Mouse (Mus musculus): ENCODE results near the gene Gm38392. TPM values are rescaled to one million over a fixed set of nuclear protein-coding genes. Genes with fewer than 3 reads are reported as not detected.

Gm38392 gene
- polyA plus RNA-seq, 1 experiment, result not detected

DNA sequence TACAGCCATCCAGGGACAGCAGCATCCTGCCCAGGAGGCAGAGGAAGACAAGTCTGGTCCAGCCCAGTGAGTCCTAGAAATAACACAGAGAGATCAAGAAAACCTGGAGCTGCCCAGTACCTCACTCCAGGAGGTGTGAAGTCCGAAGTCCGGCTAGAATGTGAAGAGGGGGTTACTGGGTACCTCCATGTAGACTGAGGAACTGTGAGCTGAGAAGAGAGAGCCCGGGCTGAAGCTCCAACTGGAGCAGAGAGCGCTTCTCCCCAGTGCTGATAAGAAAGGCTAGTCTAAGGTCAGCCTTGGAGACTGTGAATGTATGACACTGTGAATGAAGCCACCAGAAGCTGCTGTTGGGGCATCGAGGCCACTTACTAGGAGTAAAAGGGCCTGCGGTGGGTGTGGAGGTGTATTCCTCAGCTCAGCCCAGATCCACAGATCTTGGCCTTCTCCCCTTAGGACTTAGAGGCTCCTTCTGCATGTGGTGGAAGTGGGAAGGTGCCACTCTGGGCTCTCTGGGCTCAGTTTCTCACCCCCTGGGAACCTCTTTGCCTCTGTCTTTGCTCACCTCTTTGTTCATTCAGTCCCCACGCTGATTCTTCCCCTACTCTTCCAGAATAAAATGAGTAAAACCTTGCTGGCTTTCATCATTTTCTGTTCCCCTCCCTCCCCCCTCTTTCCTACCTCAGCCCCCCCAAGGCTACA is 82.9 kb downstream of the Gm38392 start:
- peak in 1 of 2 experiments; percentile 37 for DNase-seq
- TF ChIP-seq CTCF (IDR thresholded peaks at IDR 0.05; ENCODE audit: borderline replicate concordance, insufficient read depth, low read depth, low read length), result no peak
- TF ChIP-seq POLR2A (IDR thresholded peaks at IDR 0.05; ENCODE audit: borderline replicate concordance, insufficient read depth, low read length), result no peak
- no peaks in the 10 kb centered on the region for H3K27me3 ChIP-seq (ENCODE audit: control insufficient read depth, insufficient read depth, low read length)
- H3K4me1 ChIP-seq (ENCODE audit: control insufficient read depth, insufficient read depth, low read length), result peaks cover 28% of the 10 kb centered on the region
- H3K4me3 ChIP-seq (replicated peaks; ENCODE audit: insufficient read depth, low read depth, low read length), result no peak overlapping the region
- H3K27ac ChIP-seq (ENCODE audit: insufficient read depth, low read length), result 0 out of 2 replicates have a peak overlapping the region, but pooled peaks have one; percentile 4
- 54% methylated on average over 7 of the region's 7 CpGs for WGBS

- Histone ChIP-seq H3K4me3 (replicated peaks; ENCODE audit: insufficient read depth, low read depth, low read length) (no peak overlapping the region), H3K4me1 (ENCODE audit: control insufficient read depth, insufficient read depth, low read length) (peaks cover 24% of the 10 kb centered on the region), H3K27ac (ENCODE audit: insufficient read depth, low read length) (no peak overlapping the region), H3K27me3 (ENCODE audit: control insufficient read depth, insufficient read depth, low read length) (no peaks in the 10 kb centered on the region)
- WGBS, result 21% methylated on average over 5 of the region's 5 CpGs
- DNase-seq, result peak in 1 of 2 experiments; percentile 48
- no peak for TF ChIP-seq POLR2A (IDR thresholded peaks at IDR 0.05; ENCODE audit: borderline replicate concordance, insufficient read depth, low read length)
Measured at GRCm38 (mm10) chr3:88203456-88203855, 83.6 kb downstream of the Gm38392 start.

DNA sequence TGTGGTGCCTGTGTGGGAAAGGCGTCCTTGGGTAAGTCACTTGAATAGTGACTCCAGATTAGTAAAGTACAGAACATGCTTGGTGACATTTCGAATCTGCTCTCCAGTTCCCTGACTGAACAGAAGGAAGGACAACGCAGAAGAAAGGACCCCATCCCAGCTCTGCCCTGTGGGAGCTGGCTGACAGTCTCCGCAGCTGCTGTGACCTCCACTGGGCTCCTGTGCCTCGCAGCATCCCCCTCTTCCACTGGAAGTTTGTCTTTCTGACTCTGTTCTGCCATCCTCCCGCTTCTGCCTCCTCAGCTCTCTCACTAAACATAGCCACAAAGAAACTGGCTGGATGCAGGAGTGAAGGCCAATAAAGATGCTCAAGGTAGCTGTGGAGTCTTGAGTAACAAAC is 84.0 kb downstream of the Gm38392 start:
- Histone ChIP-seq H3K27me3 (ENCODE audit: control insufficient read depth, insufficient read depth, low read length) (no peaks in the 10 kb centered on the region), H3K27ac (ENCODE audit: insufficient read depth, low read length) (peak overlapping the region; percentile 48), H3K4me1 (ENCODE audit: control insufficient read depth, insufficient read depth, low read length) (peaks cover 21% of the 10 kb centered on the region), H3K4me3 (replicated peaks; ENCODE audit: insufficient read depth, low read depth, low read length) (no peak overlapping the region)
- 48% methylated on average over 6 of the region's 6 CpGs for WGBS
- peak in 1 of 2 experiments; percentile 31 for DNase-seq
- TF ChIP-seq POLR2A (IDR thresholded peaks at IDR 0.05; ENCODE audit: borderline replicate concordance, insufficient read depth, low read length) (no peak), CTCF (IDR thresholded peaks at IDR 0.05; ENCODE audit: borderline replicate concordance, insufficient read depth, low read depth, low read length) (no peak)

- WGBS, result 76% methylated on average over 5 of the region's 5 CpGs
- DNase-seq, result peak in 1 of 2 experiments; percentile 25
- TF ChIP-seq POLR2A (IDR thresholded peaks at IDR 0.05; ENCODE audit: borderline replicate concordance, insufficient read depth, low read length) (no peak), CTCF (IDR thresholded peaks at IDR 0.05; ENCODE audit: borderline replicate concordance, insufficient read depth, low read depth, low read length) (no peak)
- peak overlapping the region; percentile 33; the same call in 1 of the 2 replicates for H3K27ac ChIP-seq (ENCODE audit: insufficient read depth, low read length)
- no peaks in the 10 kb centered on the region for H3K27me3 ChIP-seq (ENCODE audit: control insufficient read depth, insufficient read depth, low read length)
- H3K4me3 ChIP-seq (replicated peaks; ENCODE audit: insufficient read depth, low read depth, low read length), result peak overlapping the region; percentile 22
- H3K4me1 ChIP-seq (ENCODE audit: control insufficient read depth, insufficient read depth, low read length), result peaks cover 21% of the 10 kb centered on the region
Measured at GRCm38 (mm10) chr3:88201640-88202039, 85.4 kb downstream of the Gm38392 start.

GRCm38 (mm10) chr3:88200972-88201330 is 86.1 kb downstream of the Gm38392 start:
- Histone ChIP-seq H3K27me3 (ENCODE audit: control insufficient read depth, insufficient read depth, low read length) (no peaks in the 10 kb centered on the region), H3K4me1 (ENCODE audit: control insufficient read depth, insufficient read depth, low read length) (peaks cover 21% of the 10 kb centered on the region), H3K4me3 (replicated peaks; ENCODE audit: insufficient read depth, low read depth, low read length) (peak overlapping the region; percentile 57), H3K27ac (ENCODE audit: insufficient read depth, low read length) (peak overlapping the region; percentile 76)
- DNase-seq, result peak in 1 of 2 experiments; percentile 55
- TF ChIP-seq POLR2A (IDR thresholded peaks at IDR 0.05; ENCODE audit: borderline replicate concordance, insufficient read depth, low read length) (peak; percentile 22; the same call in 1 of the 2 replicates), CTCF (IDR thresholded peaks at IDR 0.05; ENCODE audit: borderline replicate concordance, insufficient read depth, low read depth, low read length) (no peak)
- 1% methylated on average over 33 of the region's 37 CpGs for WGBS

- peaks cover 21% of the 10 kb centered on the region for H3K4me1 ChIP-seq (ENCODE audit: control insufficient read depth, insufficient read depth, low read length)
- H3K27me3 ChIP-seq (ENCODE audit: control insufficient read depth, insufficient read depth, low read length), result no peaks in the 10 kb centered on the region
- DNase-seq, result peak; percentile 56 to 73
- H3K27ac ChIP-seq (ENCODE audit: insufficient read depth, low read length), result peak overlapping the region; percentile 76
- no peak for TF ChIP-seq POLR2A (IDR thresholded peaks at IDR 0.05; ENCODE audit: borderline replicate concordance, insufficient read depth, low read length)
- WGBS, result 2% methylated on average over 61 of the region's 61 CpGs
- peak overlapping the region; percentile 57 for H3K4me3 ChIP-seq (replicated peaks; ENCODE audit: insufficient read depth, low read depth, low read length)
Measured at GRCm38 (mm10) chr3:88200161-88200971, 86.6 kb downstream of the Gm38392 start.

GRCm38 (mm10) chr3:88199541-88200110 is 87.4 kb downstream of the Gm38392 start:
- H3K4me3 ChIP-seq (replicated peaks; ENCODE audit: insufficient read depth, low read depth, low read length), result no peak overlapping the region
- no peak for DNase-seq
- peaks cover 21% of the 10 kb centered on the region for H3K4me1 ChIP-seq (ENCODE audit: control insufficient read depth, insufficient read depth, low read length)
- no peaks in the 10 kb centered on the region for H3K27me3 ChIP-seq (ENCODE audit: control insufficient read depth, insufficient read depth, low read length)
- 100% methylated on average over 2 of the region's 2 CpGs for WGBS
- TF ChIP-seq POLR2A (IDR thresholded peaks at IDR 0.05; ENCODE audit: borderline replicate concordance, insufficient read depth, low read length) (no peak), CTCF (IDR thresholded peaks at IDR 0.05; ENCODE audit: borderline replicate concordance, insufficient read depth, low read depth, low read length) (no peak)
- H3K27ac ChIP-seq (ENCODE audit: insufficient read depth, low read length), result no peak overlapping the region

Data from cerebellum, adult 2 months (tissue).